Mouse (Mus musculus): ENCODE results near the gene Tmem115.
A peak's percentile ranks its signal among the peaks of the same experiment; 100 is the strongest.

GRCm38 (mm10) chr9:107541474-107542351, 8.0 kb downstream of the Tmem115 start, which contains the start of the genes Cyb561d2 and Nprl2:
- TF ChIP-seq CTCF (IDR thresholded peaks at IDR 0.05) (no peak), POLR2A (IDR thresholded peaks at IDR 0.05; ENCODE audit: insufficient read depth, low read depth, low read length) (peak; percentile 84), EP300 (IDR thresholded peaks at IDR 0.05; ENCODE audit: insufficient read depth, low read depth, low read length) (peak; percentile 66)
